Mouse (Mus musculus): ENCODE measurements around the gene Urb1.

GRCm38 (mm10) chr16:90804466-90804865 is 5.7 kb downstream of the Urb1 start:
- TF ChIP-seq CTCF (conservative IDR thresholded peaks at IDR 0.05; ENCODE audit: insufficient read depth, insufficient read length, low read depth, low read length) (no peak), POLR2A (IDR thresholded peaks at IDR 0.05; ENCODE audit: low read depth, low read length) (no peak)

Measured in kidney, adult 2 months (tissue).